Mouse (Mus musculus): ENCODE measurements at regions not wholly inside any gene's neighbourhood (a gene's known extent, or its start where the extent isn't known, plus 50 kb on each side); places are given as distances from the start of the nearest gene placed in this dataset.

- TF ChIP-seq CTCF (IDR thresholded peaks at IDR 0.05; ENCODE audit: extremely low read depth, insufficient read depth, low read length) (no peak), POLR2A (IDR thresholded peaks at IDR 0.05; ENCODE audit: extremely low read depth, insufficient read depth, low read length) (no peak)
Measured at GRCm38 (mm10) chr10:92412737-92413136, 309.5 kb downstream of the Nedd1 start.

All from cortical plate, adult 2 months (tissue).